Mouse (Mus musculus) lung, postnatal 0 days (tissue): Measurements from ENCODE around the gene Krtap9-3. TPM values are rescaled to one million over a fixed set of nuclear protein-coding genes. Genes with fewer than 3 reads are reported as not detected.

Experiments used
- ATAC-seq: fragments of 200-750 bp; cut with Nextera tagmentation; 2 replicates; pipeline ENCODE4 v1.8.0; 2017; ENCODE audit warnings: moderate library complexity
- DNase-seq: peaks from one replicate; pipeline ENCODE4 v3.0.0-alpha.2; 2016; ENCODE audit warnings: low spot score
- H3K27ac ChIP-seq: fragments of 300-500 bp; sonication (generic); 2 replicates; pipeline ENCODE4 v1.5.1; 2014; ENCODE audit warnings: antibody characterized with exemption, mild to moderate bottlenecking, low read length, mixed read lengths
- H3K27me3 ChIP-seq: fragments of 300-500 bp; sonication (generic); replicated peaks from 2 replicates; pipeline ENCODE4 v1.6.1; 2014; ENCODE audit warnings: low read length, mixed read lengths; ENCODE audit not compliant: insufficient read depth
- H3K36me3 ChIP-seq: fragments of 300-500 bp; sonication (generic); 2 replicates; pipeline ENCODE4 v1.6.1; 2014; ENCODE audit warnings: low read length, mixed read lengths; ENCODE audit not compliant: insufficient read depth
- H3K4me1 ChIP-seq: fragments of 300-500 bp; sonication (generic); 2 replicates; pipeline ENCODE4 v1.6.1; 2014; ENCODE audit warnings: antibody characterized with exemption, low read depth, low read length, mixed read lengths; ENCODE audit not compliant: insufficient read depth
- H3K4me2 ChIP-seq: fragments of 300-500 bp; sonication (generic); replicated peaks from 2 replicates; pipeline ENCODE4 v1.6.1; 2014; ENCODE audit warnings: low read depth, mild to moderate bottlenecking, low read length, moderate library complexity, mixed read lengths
- H3K4me3 ChIP-seq: fragments of 300-500 bp; sonication (generic); 2 replicates; pipeline ENCODE4 v1.5.1; 2014; ENCODE audit warnings: low read depth, low read length
- H3K9ac ChIP-seq: fragments of 300-500 bp; sonication (generic); replicated peaks from 2 replicates; pipeline ENCODE4 v1.6.1; 2014; ENCODE audit warnings: low read depth, mild to moderate bottlenecking
- H3K9me3 ChIP-seq: fragments of 300-500 bp; sonication (generic); 2 replicates; pipeline ENCODE4 v1.6.1; 2016; ENCODE audit warnings: low read length, mixed read lengths
- CTCF ChIP-seq: IDR thresholded peaks from 2 replicates; pipeline ENCODE4 v1.5.1; 2016; ENCODE audit warnings: antibody characterized with exemption, mild to moderate bottlenecking
- EP300 ChIP-seq: IDR thresholded peaks from 2 replicates; pipeline ENCODE4 v1.6.1; 2016; ENCODE audit warnings: antibody characterized with exemption, mild to moderate bottlenecking, control low read depth
- WGBS: fragments of 180-500 bp; shearing (Covaris S2); extraction: QIAGEN DNeasy Blood & Tissue Kit; methylation state at CpG from one replicate; pipeline ENCODE4 v1.1.7; 2014; 5-methylcytosine and 5-hydroxymethylcytosine counted together
- polyA plus RNA-seq: library from polyadenylated mRNA; unstranded; fragments of >200 nt; fragmentation: Nextera tagmentation; extraction: Ambion mirVana; gene quantifications from 2 replicates; pipeline ENCODE4 v1.2.1, GENCODE M21; 2015

Gene Krtap9-3
- polyA plus RNA-seq, 1 experiment from 2014 or later, result not detected

- no CpG with 5 or more reads among the region's 2 CpGs for WGBS
- no peak within 1 kb of the TSS for H3K4me2 ChIP-seq
- H3K9me3 ChIP-seq, result no peaks in the 10 kb centered on the region
- DNase-seq (no peak), ATAC-seq (no peak)
- H3K4me1 ChIP-seq, result no peaks in the 10 kb centered on the region
- TF ChIP-seq EP300 (no peak), CTCF (no peak)
- H3K4me3 ChIP-seq, result no peak within 1 kb of the TSS
- no peak within 1 kb of the TSS for H3K27ac ChIP-seq
- H3K36me3 ChIP-seq, result no peaks in the 10 kb centered on the region
- H3K9ac ChIP-seq, result no peak within 1 kb of the TSS
- H3K27me3 ChIP-seq, result no peaks in the 10 kb centered on the region
These were observed 41.2 kb downstream of the Krtap9-3 start, which contains the start of gene Krtap3-2 for GRCm38 (mm10) chr11:99556753-99557152. Gene Krtap3-2, minus strand, starts transcription at chr11:99556853.

GRCm38 (mm10) chr11:99556195-99556594 lies 41.7 kb downstream of the Krtap9-3 start:
- Histone ChIP-seq H3K9ac (no peak overlapping the region), H3K4me2 (no peak overlapping the region), H3K27ac (no peak overlapping the region), H3K9me3 (no peaks in the 10 kb centered on the region), H3K4me1 (no peaks in the 10 kb centered on the region), H3K4me3 (no peak overlapping the region), H3K36me3 (no peaks in the 10 kb centered on the region), H3K27me3 (no peaks in the 10 kb centered on the region)
- no peak for TF ChIP-seq EP300
- TF ChIP-seq CTCF, result no peak
- no peak for DNase-seq
- WGBS, result 88% methylated on average over 2 of the region's 2 CpGs
- no peak for ATAC-seq

GRCm38 (mm10) chr11:99550765-99551164 lies 47.1 kb downstream of the Krtap9-3 start, which contains the start of gene Krtap3-3:
Gene Krtap3-3, minus strand, starts transcription at chr11:99550865.
- ATAC-seq (no peak), DNase-seq (no peak)
- Histone ChIP-seq H3K4me1 (no peaks in the 10 kb centered on the region), H3K27me3 (no peaks in the 10 kb centered on the region), H3K9ac (no peak within 1 kb of the TSS), H3K36me3 (no peaks in the 10 kb centered on the region), H3K9me3 (no peaks in the 10 kb centered on the region), H3K4me2 (no peak within 1 kb of the TSS), H3K27ac (no peak within 1 kb of the TSS), H3K4me3 (no peak within 1 kb of the TSS)
- 79% methylated on average over 3 of the region's 4 CpGs for WGBS
- TF ChIP-seq EP300, result no peak
- no peak for TF ChIP-seq CTCF

GRCm38 (mm10) chr11:99547892-99548291 lies 50.0 kb downstream of the Krtap9-3 start:
- H3K9me3 ChIP-seq, result no peaks in the 10 kb centered on the region
- H3K4me2 ChIP-seq, result no peak overlapping the region
- DNase-seq, result no peak
- no peak overlapping the region for H3K27ac ChIP-seq
- TF ChIP-seq CTCF (peak; percentile 21; the same call in 1 of the 2 replicates), EP300 (no peak)
- H3K36me3 ChIP-seq, result no peaks in the 10 kb centered on the region
- no peak for ATAC-seq
- H3K9ac ChIP-seq, result no peak overlapping the region
- no peaks in the 10 kb centered on the region for H3K27me3 ChIP-seq
- no peaks in the 10 kb centered on the region for H3K4me1 ChIP-seq
- H3K4me3 ChIP-seq, result no peak overlapping the region

Other genes starting within 250 kb of the Krtap9-3 start
- gene Krt27, start 247.0 kb downstream of the Krtap9-3 start, polyA plus RNA-seq, result not detected in 2 replicates
- gene Krt28, start 223.2 kb downstream of the Krtap9-3 start, polyA plus RNA-seq, result 0.17 and 0.19 TPM in 2 replicates
- gene Krt10, start 208.7 kb downstream of the Krtap9-3 start, polyA plus RNA-seq, result 18.4 and 19.6 TPM in 2 replicates
- gene Krt12, start 175.8 kb downstream of the Krtap9-3 start, polyA plus RNA-seq, result not detected in 2 replicates
- gene Krt20, start 160.0 kb downstream of the Krtap9-3 start, polyA plus RNA-seq, result 0.27 and 0.31 TPM in 2 replicates
- gene Krt23, start 105.0 kb downstream of the Krtap9-3 start, polyA plus RNA-seq, result 8.2 and 9.7 TPM in 2 replicates
- not detected in 2 replicates for gene Krt39, start 76.8 kb downstream of the Krtap9-3 start, polyA plus RNA-seq
- gene Krt40, start 54.9 kb downstream of the Krtap9-3 start, polyA plus RNA-seq, result not detected in 2 replicates
- gene Krtap3-3, start 47.2 kb downstream of the Krtap9-3 start, polyA plus RNA-seq, result not detected in 2 replicates
- gene Krtap3-2, start 41.3 kb downstream of the Krtap9-3 start, polyA plus RNA-seq, result not detected in 2 replicates
- gene Gm11939, start 38.6 kb downstream of the Krtap9-3 start, polyA plus RNA-seq, result not detected in 2 replicates
- not detected in 2 replicates for gene Krtap3-1, start 31.5 kb downstream of the Krtap9-3 start, polyA plus RNA-seq
- gene Krtap1-5, start 17.1 kb downstream of the Krtap9-3 start, polyA plus RNA-seq, result 0.26 TPM in 1 of 2 replicates, not detected in the other
- gene Krtap1-4, start 14.5 kb downstream of the Krtap9-3 start, polyA plus RNA-seq, result not detected in 2 replicates
- gene Krtap1-3, start 6.8 kb downstream of the Krtap9-3 start, polyA plus RNA-seq, result not detected in 2 replicates
- not detected in 2 replicates for gene Gm11938, start 5.2 kb upstream of the Krtap9-3 start, polyA plus RNA-seq
- not detected in 2 replicates for gene Gm11937, start 12.1 kb upstream of the Krtap9-3 start, polyA plus RNA-seq
- not detected in 2 replicates for gene Krtap2-4, start 16.7 kb upstream of the Krtap9-3 start, polyA plus RNA-seq
- not detected in 2 replicates for gene Gm11562, start 22.3 kb upstream of the Krtap9-3 start, polyA plus RNA-seq
- not detected in 2 replicates for gene Krtap4-1, start 30.1 kb upstream of the Krtap9-3 start, polyA plus RNA-seq
- not detected in 2 replicates for gene Krtap4-2, start 37.0 kb upstream of the Krtap9-3 start, polyA plus RNA-seq
- not detected in 2 replicates for gene Krtap4-7, start 46.0 kb upstream of the Krtap9-3 start, polyA plus RNA-seq
- gene Gm11555, start 52.1 kb upstream of the Krtap9-3 start, polyA plus RNA-seq, result not detected in 2 replicates
- not detected in 2 replicates for gene Gm11563, start 60.9 kb upstream of the Krtap9-3 start, polyA plus RNA-seq
- gene Krtap4-6, start 67.9 kb upstream of the Krtap9-3 start, polyA plus RNA-seq, result not detected in 2 replicates
- not detected in 2 replicates for gene Gm14190, start 92.6 kb upstream of the Krtap9-3 start, polyA plus RNA-seq
- not detected in 2 replicates for gene Gm14180, start 136.2 kb upstream of the Krtap9-3 start, polyA plus RNA-seq
- not detected in 2 replicates for gene Gm11595, start 174.8 kb upstream of the Krtap9-3 start, polyA plus RNA-seq
- not detected in 2 replicates for gene Krtap4-8, start 182.6 kb upstream of the Krtap9-3 start, polyA plus RNA-seq
- gene Krtap4-9, start 187.1 kb upstream of the Krtap9-3 start, polyA plus RNA-seq, result not detected in 2 replicates
- gene Gm11596, start 195.4 kb upstream of the Krtap9-3 start, polyA plus RNA-seq, result not detected in 2 replicates
- not detected in 2 replicates for gene Gm11569, start 200.8 kb upstream of the Krtap9-3 start, polyA plus RNA-seq
- gene Gm11554, start 206.3 kb upstream of the Krtap9-3 start, polyA plus RNA-seq, result not detected in 2 replicates
- not detected in 2 replicates for gene Krtap4-13, start 211.8 kb upstream of the Krtap9-3 start, polyA plus RNA-seq
- not detected in 2 replicates for gene Gm11564, start 217.6 kb upstream of the Krtap9-3 start, polyA plus RNA-seq
- gene 2300003K06Rik, start 240.0 kb upstream of the Krtap9-3 start, polyA plus RNA-seq, result not detected in 2 replicates